Mouse (Mus musculus) liver, postnatal 0 days (tissue): ENCODE measurements around the gene Habp4. TPM values are rescaled to one million over a fixed set of nuclear protein-coding genes. Genes with fewer than 3 reads are reported as not detected.

Experiments
- ATAC-seq: fragments of 200-750 bp; cut with Nextera tagmentation; 2 replicates; pipeline ENCODE4 v1.8.0; 2017; ENCODE audit warnings: mild to moderate bottlenecking, moderate library complexity
- DNase-seq: peaks from one replicate; pipeline ENCODE4 v3.0.0-alpha.2; 2016
- H3K27ac ChIP-seq: fragments of 300-500 bp; sonication (generic); 2 replicates; pipeline ENCODE4 v1.5.1; 2014; ENCODE audit warnings: antibody characterized with exemption, moderate library complexity, mild to moderate bottlenecking, low read depth
- H3K27me3 ChIP-seq: fragments of 300-500 bp; sonication (generic); 2 replicates; pipeline ENCODE4 v1.6.1; 2014; ENCODE audit warnings: low read length, control low read depth, mixed read lengths; ENCODE audit not compliant: insufficient read depth
- H3K36me3 ChIP-seq: fragments of 300-500 bp; sonication (generic); replicated peaks from 2 replicates; pipeline ENCODE4 v1.6.1; 2014; ENCODE audit warnings: mild to moderate bottlenecking, control low read depth, low read length, moderate library complexity, mixed read lengths; ENCODE audit not compliant: insufficient read depth
- H3K4me1 ChIP-seq: fragments of 300-500 bp; sonication (generic); 2 replicates; pipeline ENCODE4 v1.6.1; 2014; ENCODE audit warnings: antibody characterized with exemption, mild to moderate bottlenecking, control low read depth; ENCODE audit not compliant: insufficient read depth
- H3K4me2 ChIP-seq: fragments of 300-500 bp; sonication (generic); 2 replicates; pipeline ENCODE4 v1.6.1; 2014; ENCODE audit warnings: low read depth, mild to moderate bottlenecking, low read length, moderate library complexity, mixed read lengths
- H3K4me3 ChIP-seq: fragments of 300-500 bp; sonication (generic); 2 replicates; pipeline ENCODE4 v1.5.1; 2014; ENCODE audit warnings: low read depth, low read length
- H3K9ac ChIP-seq: fragments of 300-500 bp; sonication (generic); replicated peaks from 2 replicates; pipeline ENCODE4 v1.6.1; 2014; ENCODE audit warnings: mild to moderate bottlenecking, moderate library complexity
- H3K9me3 ChIP-seq: fragments of 300-500 bp; sonication (generic); 2 replicates; pipeline ENCODE4 v1.6.1; 2016; ENCODE audit warnings: mild to moderate bottlenecking, control low read depth, low read length, mixed read lengths
- CTCF ChIP-seq: sonication (generic); IDR thresholded peaks from 2 replicates; pipeline ENCODE4 v1.5.1; 2016; ENCODE audit warnings: antibody characterized with exemption, low read depth
- EP300 ChIP-seq: IDR thresholded peaks from 2 replicates; pipeline ENCODE4 v1.6.1; 2016; ENCODE audit warnings: antibody characterized with exemption, low read depth, mild to moderate bottlenecking
- WGBS: fragments of 180-500 bp; shearing (Covaris S2); extraction: QIAGEN DNeasy Blood & Tissue Kit; methylation state at CpG from one replicate; pipeline ENCODE4 v1.1.7; 2014; ENCODE audit not compliant: insufficient replicate concordance; 5-methylcytosine and 5-hydroxymethylcytosine counted together
- polyA plus RNA-seq: library from polyadenylated mRNA; unstranded; fragments of >200 nt; fragmentation: Nextera tagmentation; extraction: Ambion mirVana; gene quantifications from 2 replicates; pipeline ENCODE4 v1.2.1, GENCODE M21; 2015

Gene Habp4
- polyA plus RNA-seq, result 9.0 and 11.9 TPM in 2 replicates

- H3K36me3 ChIP-seq, result no peaks in the 10 kb centered on the region
- peak; percentile 99 for ATAC-seq
- H3K9me3 ChIP-seq, result no peaks in the 10 kb centered on the region
- peak within 1 kb of the TSS; percentile 99 for H3K4me2 ChIP-seq
- DNase-seq, result peak; percentile 99
- peak within 1 kb of the TSS; percentile 90 for H3K27ac ChIP-seq
- no peak for TF ChIP-seq EP300
- peak within 1 kb of the TSS; percentile 85 for H3K4me3 ChIP-seq
- WGBS, result 0% methylated on average over 23 of the region's 31 CpGs
- H3K9ac ChIP-seq, result peak within 1 kb of the TSS; percentile 83
- H3K27me3 ChIP-seq, result peaks cover 7% of the 10 kb centered on the region; the same call in 1 of the 2 replicates
- H3K4me1 ChIP-seq, result peaks cover 14% of the 10 kb centered on the region
These were observed at the start of gene Habp4 for GRCm38 (mm10) chr13:64161548-64161915. TSS of gene Habp4 (plus strand) at chr13:64161824.

GRCm38 (mm10) chr13:64117442-64117841 is 44.2 kb upstream of the Habp4 start:
- Histone ChIP-seq H3K9me3 (no peaks in the 10 kb centered on the region), H3K4me1 (no peaks in the 10 kb centered on the region), H3K4me2 (no peak overlapping the region), H3K27ac (no peak overlapping the region), H3K36me3 (peaks cover 2% of the 10 kb centered on the region; the same call in 1 of the 2 replicates), H3K27me3 (no peaks in the 10 kb centered on the region), H3K4me3 (no peak overlapping the region), H3K9ac (no peak overlapping the region)
- no peak for TF ChIP-seq EP300
- peak; percentile 52 for TF ChIP-seq CTCF
- DNase-seq, result no peak
- no peak for ATAC-seq
- WGBS, result 40% methylated on average over 2 of the region's 2 CpGs

DNA sequence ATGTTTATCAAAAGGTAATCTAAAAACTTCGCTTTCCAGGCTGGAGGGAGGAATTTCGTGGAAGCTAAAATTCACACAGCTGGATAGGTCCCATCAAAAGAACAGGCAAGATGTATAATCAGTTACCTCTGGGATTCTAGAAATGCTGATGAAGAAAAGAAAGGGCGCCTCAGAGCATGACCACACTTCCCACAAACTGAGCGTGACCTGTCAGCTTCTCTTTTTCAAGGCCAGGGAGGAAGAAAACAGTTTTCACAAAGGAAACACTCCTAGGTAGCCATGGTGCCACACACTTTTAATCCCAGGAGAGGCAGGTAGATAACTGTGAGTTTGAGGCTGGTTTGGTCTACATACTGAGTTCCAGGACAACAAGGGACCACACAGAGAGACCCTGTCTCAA is 40.9 kb upstream of the Habp4 start:
- H3K36me3 ChIP-seq, result peaks cover 2% of the 10 kb centered on the region; the same call in 1 of the 2 replicates
- DNase-seq (no peak), ATAC-seq (no peak)
- H3K4me1 ChIP-seq, result peaks cover 4% of the 10 kb centered on the region; the same call in 1 of the 2 replicates
- H3K27ac ChIP-seq, result no peak overlapping the region
- TF ChIP-seq EP300 (no peak), CTCF (no peak)
- 48% methylated on average over 4 of the region's 4 CpGs for WGBS
- no peak overlapping the region for H3K9ac ChIP-seq
- H3K4me3 ChIP-seq, result no peak overlapping the region
- H3K9me3 ChIP-seq, result no peaks in the 10 kb centered on the region
- no peak overlapping the region for H3K4me2 ChIP-seq
- no peaks in the 10 kb centered on the region for H3K27me3 ChIP-seq

GRCm38 (mm10) chr13:64123491-64124188 is 38.0 kb upstream of the Habp4 start:
- Histone ChIP-seq H3K27me3 (no peaks in the 10 kb centered on the region), H3K36me3 (no peaks in the 10 kb centered on the region), H3K9ac (no peak overlapping the region), H3K27ac (peak overlapping the region; percentile 50; the same call in 1 of the 2 replicates), H3K4me2 (no peak overlapping the region), H3K9me3 (no peaks in the 10 kb centered on the region), H3K4me3 (no peak overlapping the region), H3K4me1 (peaks cover 7% of the 10 kb centered on the region)
- WGBS, result 38% methylated on average over 6 of the region's 6 CpGs
- ATAC-seq (peak; percentile 89), DNase-seq (no peak)
- TF ChIP-seq CTCF (no peak), EP300 (no peak)

DNA sequence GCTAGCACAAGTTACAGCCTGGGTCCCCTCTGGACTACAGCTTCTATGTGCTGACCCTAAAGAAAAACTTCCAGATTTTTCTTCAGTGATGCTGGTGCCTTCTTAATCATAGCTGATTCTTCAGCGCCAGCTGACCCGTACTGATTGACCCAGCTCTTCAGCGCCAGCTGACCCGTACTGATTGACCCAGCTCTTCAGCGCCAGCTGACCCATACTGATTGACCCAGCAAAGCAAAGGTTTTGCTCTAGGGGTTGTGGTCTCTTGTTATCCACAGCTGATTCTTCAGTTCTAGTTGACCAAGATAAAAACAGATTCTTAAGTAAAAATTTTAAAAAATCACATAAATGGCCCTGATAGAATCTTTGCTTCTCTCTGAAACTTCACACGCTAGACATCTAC is 36.7 kb upstream of the Habp4 start:
- Histone ChIP-seq H3K4me1 (peaks cover 7% of the 10 kb centered on the region), H3K36me3 (no peaks in the 10 kb centered on the region), H3K4me3 (no peak overlapping the region), H3K27me3 (no peaks in the 10 kb centered on the region), H3K27ac (no peak overlapping the region), H3K9ac (no peak overlapping the region), H3K9me3 (no peaks in the 10 kb centered on the region), H3K4me2 (no peak overlapping the region)
- 92% methylated on average over 6 of the region's 6 CpGs for WGBS
- no peak for ATAC-seq
- DNase-seq, result no peak
- TF ChIP-seq CTCF (no peak), EP300 (no peak)

DNA sequence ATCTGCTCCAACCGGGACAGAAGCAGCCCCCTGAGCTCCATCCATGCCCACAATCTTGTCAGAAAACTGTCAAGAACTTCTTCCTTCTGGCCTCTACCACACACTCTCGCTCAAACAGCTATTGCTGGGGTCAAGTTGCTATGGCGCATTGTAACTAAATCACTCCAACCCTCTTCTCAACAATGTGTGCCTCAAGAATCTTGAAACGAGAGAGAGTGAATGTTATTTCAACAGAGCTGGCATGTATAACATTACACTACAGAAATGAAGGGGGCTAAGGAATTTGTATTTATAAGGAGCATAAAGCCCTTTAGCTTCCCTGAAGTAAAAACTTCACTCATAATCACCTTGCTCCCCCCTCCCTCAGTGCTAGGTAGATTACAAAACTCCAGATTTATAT is 35.3 kb upstream of the Habp4 start:
- DNase-seq (no peak), ATAC-seq (no peak)
- no peak overlapping the region for H3K27ac ChIP-seq
- H3K4me3 ChIP-seq, result no peak overlapping the region
- WGBS, result 67% methylated on average over 4 of the region's 4 CpGs
- 0 out of 2 replicates have a peak, but pooled peaks cover 5% of the 10 kb centered on the region for H3K36me3 ChIP-seq
- no peak for TF ChIP-seq EP300
- no peak for TF ChIP-seq CTCF
- H3K9ac ChIP-seq, result no peak overlapping the region
- H3K9me3 ChIP-seq, result no peaks in the 10 kb centered on the region
- no peaks in the 10 kb centered on the region for H3K27me3 ChIP-seq
- peaks cover 7% of the 10 kb centered on the region for H3K4me1 ChIP-seq
- no peak overlapping the region for H3K4me2 ChIP-seq
